Mouse (Mus musculus): ENCODE results near the gene Fermt2.

Gene Fermt2

GRCm38 (mm10) chr14:45423220-45423619, 106.7 kb downstream of the Fermt2 start:
- DNase-seq = peak; percentile 48 to 55

GRCm38 (mm10) chr14:45422371-45422770, 107.5 kb downstream of the Fermt2 start:
- no peak for DNase-seq

- no peak for DNase-seq
Observed at GRCm38 (mm10) chr14:45419323-45419722, 110.6 kb downstream of the Fermt2 start.

- DNase-seq = no peak
Observed at GRCm38 (mm10) chr14:45418553-45418952, 111.4 kb downstream of the Fermt2 start.

GRCm38 (mm10) chr14:45416265-45416664, 113.7 kb downstream of the Fermt2 start:
- DNase-seq = no peak

Data from kidney, adult 8-10 months (tissue).